8 mouse cellular contexts compared by ENCODE assay signal in the genomic region with DNA sequence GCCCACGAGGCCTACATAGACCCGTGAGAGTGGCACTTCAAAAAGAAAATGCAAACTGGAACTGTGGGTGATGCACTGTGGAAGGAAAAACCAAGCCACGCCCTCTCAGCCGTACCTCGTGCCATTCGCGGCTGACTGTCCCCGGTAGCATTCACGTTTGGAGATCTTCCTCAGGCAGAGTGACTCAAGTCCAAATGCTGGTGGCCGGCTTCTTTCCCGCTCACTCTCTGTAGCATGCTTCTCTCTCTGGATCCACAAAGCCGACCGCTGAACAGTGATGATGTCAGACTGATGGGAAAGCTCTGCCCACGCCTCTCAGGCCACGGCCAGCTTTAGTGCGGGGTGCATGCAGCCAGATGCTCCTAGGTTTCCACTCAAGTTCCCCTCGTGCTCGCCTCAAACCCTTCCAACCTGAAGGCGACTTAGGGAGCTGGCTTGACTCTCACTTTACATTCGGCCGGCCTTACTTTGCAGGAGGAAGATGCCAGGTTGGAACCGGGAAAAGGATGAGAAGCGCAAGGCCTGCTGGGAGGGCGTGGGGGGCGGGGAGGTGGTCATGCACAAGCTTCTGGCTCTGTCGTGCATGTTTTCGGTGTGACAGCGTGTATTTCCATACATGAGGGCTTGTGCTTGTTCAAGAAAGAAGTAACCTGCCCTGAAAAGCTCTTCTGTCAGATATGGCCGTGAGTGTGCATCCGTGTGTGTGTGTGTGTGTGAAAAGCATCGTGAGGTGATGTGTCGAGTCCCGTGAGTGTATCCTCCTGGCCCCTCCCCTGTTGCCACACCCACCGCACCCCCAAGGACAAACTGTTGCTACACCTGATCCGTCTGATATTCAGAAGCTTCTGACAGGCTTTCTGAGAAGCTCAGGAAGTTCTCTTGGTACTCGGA. TPM values are rescaled to one million over a fixed set of nuclear protein-coding genes. Genes with fewer than 3 reads are reported as not detected.
DNase-seq lines count a peak whose midpoint lies in the region; ATAC-seq and TF ChIP-seq lines count a peak whose summit lies in the region.

No protein-coding gene starts in this region.

- H3K4me3 ChIP-seq in left cerebral cortex, adult 2 months = peak overlapping the region; percentile 40
- peak overlapping the region; percentile 36 for H3K4me3 ChIP-seq in bone marrow macrophage, adult 2 months (ENCODE audit: insufficient read depth, low read length)
- H3K4me3 ChIP-seq in forebrain, embryonic 14.5 days (ENCODE audit: low read depth, low read length) = peak overlapping the region; percentile 20; the same call in 1 of the 2 replicates
- peak overlapping the region; percentile 41 for H3K4me3 ChIP-seq in kidney, embryonic 16.5 days (ENCODE audit: low read length)

- H3K9me3 ChIP-seq in forebrain, embryonic 14.5 days (replicated peaks; ENCODE audit: control insufficient read depth, low read length) = no peaks in the 10 kb centered on the region
- H3K9me3 ChIP-seq in kidney, embryonic 16.5 days (ENCODE audit: low read length) = no peaks in the 10 kb centered on the region

- H3K36me3 ChIP-seq in forebrain, embryonic 14.5 days (ENCODE audit: control insufficient read depth, insufficient read depth, low read length) = no peaks in the 10 kb centered on the region
- H3K36me3 ChIP-seq in kidney, embryonic 16.5 days (ENCODE audit: insufficient read depth, low read length) = peaks cover 8% of the 10 kb centered on the region; the same call in 1 of the 2 replicates

- no peaks in the 10 kb centered on the region for H3K27me3 ChIP-seq in forebrain, embryonic 14.5 days (replicated peaks; ENCODE audit: control insufficient read depth, insufficient read depth, low read length)
- no peaks in the 10 kb centered on the region; the same call in 1 of the 2 replicates for H3K27me3 ChIP-seq in kidney, embryonic 16.5 days (ENCODE audit: insufficient read depth, low read length)

- peak in 1 of 2 experiments; percentile 36 for DNase-seq in left cerebral cortex, adult 2 months (ENCODE audit: extremely low spot score in 1 of 2, low spot score in 2 of 2)
- no peak for DNase-seq in left cerebral cortex, adult 8-10 months (ENCODE audit: low spot score in 2 of 2)
- peak; percentile 25 for DNase-seq in forebrain, embryonic 14.5 days (ENCODE audit: low spot score)
- DNase-seq in mesoderm, embryonic 11.5 days (ENCODE audit: low read depth, low spot score) = peak; percentile 43
- peak; percentile 24 for DNase-seq in testis, postnatal 14 days (ENCODE audit: low spot score)
- no peak for DNase-seq in gastrocnemius, adult 18-20 months (ENCODE audit: low spot score)

- H3K4me1 ChIP-seq in bone marrow macrophage, adult 2 months (ENCODE audit: control insufficient read depth, insufficient read depth, low read length) = peaks cover 9% of the 10 kb centered on the region
- H3K4me1 ChIP-seq in forebrain, embryonic 14.5 days (ENCODE audit: control insufficient read depth, insufficient read depth, low read length) = peaks cover 9% of the 10 kb centered on the region; the same call in 1 of the 2 replicates
- H3K4me1 ChIP-seq in kidney, embryonic 16.5 days (ENCODE audit: insufficient read depth, low read length) = peaks cover 25% of the 10 kb centered on the region

- peak overlapping the region; percentile 48 for H3K4me2 ChIP-seq in forebrain, embryonic 14.5 days (ENCODE audit: low read length)
- H3K4me2 ChIP-seq in kidney, embryonic 16.5 days (replicated peaks; ENCODE audit: low read depth, low read length) = peak overlapping the region; percentile 64

- no peak for TF ChIP-seq POLR2A in bone marrow macrophage, adult 2 months (IDR thresholded peaks at IDR 0.05; ENCODE audit: borderline replicate concordance, low read depth, low read length)

- peak overlapping the region; percentile 55 for H3K9ac ChIP-seq in forebrain, embryonic 14.5 days (ENCODE audit: low read length)
- H3K9ac ChIP-seq in kidney, embryonic 16.5 days (replicated peaks; ENCODE audit: low read length) = peak overlapping the region; percentile 50

- intact Hi-C loops in left cerebral cortex, adult 2 months (cut with DNase I) = loop anchor here (2.0 kb wide), 1 partner anchor 80 kb away; the partner anchor contains the start of gene Tmem150c

- no peak overlapping the region; the same call in 1 of the 2 replicates for H3K27ac ChIP-seq in left cerebral cortex, adult 2 months
- no peak overlapping the region for H3K27ac ChIP-seq in bone marrow macrophage, adult 2 months (ENCODE audit: insufficient read depth, low read depth, low read length)
- no peak overlapping the region for H3K27ac ChIP-seq in forebrain, embryonic 14.5 days (ENCODE audit: low read depth, low read length)
- no peak overlapping the region for H3K27ac ChIP-seq in kidney, embryonic 16.5 days (ENCODE audit: low read length)

- 28% methylated on average over 36 of the region's 36 CpGs for WGBS in forebrain, embryonic 14.5 days
- 26% methylated on average over 36 of the region's 36 CpGs for WGBS in kidney, embryonic 16.5 days

- peak; percentile 51 for ATAC-seq in forebrain, embryonic 14.5 days
- peak; percentile 25; the same call in 1 of the 2 replicates for ATAC-seq in kidney, embryonic 16.5 days (ENCODE audit: low FRiP score, low TSS enrichment)

- TF ChIP-seq CTCF in left cerebral cortex, adult 2 months (IDR thresholded peaks at IDR 0.05) = no peak
- no peak for TF ChIP-seq CTCF in bone marrow macrophage, adult 2 months (IDR thresholded peaks at IDR 0.05; ENCODE audit: low read depth, low read length)

RNA-seq across cellular contexts. Expression of gene Enoph1, which starts 39.5 kb away (rescaled TPM):
- total RNA-seq in left cerebral cortex, adult 2 months (2021) = 10 to 100 TPM; 50.3 to 55.7 TPM
- total RNA-seq in left cerebral cortex, adult 8-10 months (2022) = 10 to 100 TPM; 47.3 to 54.4 (median 52.2) TPM
- polyA plus RNA-seq in bone marrow macrophage, adult 2 months (2012; ENCODE audit: insufficient read depth, insufficient read length, missing spikeins) = 14.4 and 16.2 TPM in 2 replicates
- 53.2 and 60.2 TPM in 2 replicates for polyA plus RNA-seq in forebrain, embryonic 14.5 days (2014; fragmentation: Nextera tagmentation; extraction: Ambion mirVana)
- 47.7 and 52.1 TPM in 2 replicates for polyA plus RNA-seq in kidney, embryonic 16.5 days (2015; fragmentation: Nextera tagmentation; extraction: Ambion mirVana)
- total RNA-seq in gastrocnemius, adult 18-20 months (2021) = 1 to 10 TPM; 6.4 to 8.0 TPM

RNA-seq across cellular contexts. Expression of gene Hnrnpdl, which starts 39.8 kb away (rescaled TPM):
- total RNA-seq in left cerebral cortex, adult 2 months (2021) = 100 to 1,000 TPM; 177 to 178 TPM
- total RNA-seq in left cerebral cortex, adult 8-10 months (2022) = 100 to 1,000 TPM; 163 to 200 (median 198) TPM
- polyA plus RNA-seq in bone marrow macrophage, adult 2 months (2012; ENCODE audit: insufficient read depth, insufficient read length, missing spikeins) = 130 and 144 TPM in 2 replicates
- polyA plus RNA-seq in forebrain, embryonic 14.5 days (2014; fragmentation: Nextera tagmentation; extraction: Ambion mirVana) = 244 and 250 TPM in 2 replicates
- 153 and 162 TPM in 2 replicates for polyA plus RNA-seq in kidney, embryonic 16.5 days (2015; fragmentation: Nextera tagmentation; extraction: Ambion mirVana)
- total RNA-seq in gastrocnemius, adult 18-20 months (2021) = 10 to 100 TPM; 67.4 to 67.7 TPM

Comparison
In these comparisons a context has a peak if more than half of its experiments do, and no peak if none do; other contexts are left out.
1. DNase-seq: peak in forebrain, embryonic 14.5 days (single experiment), mesoderm, embryonic 11.5 days (single experiment) and testis, postnatal 14 days (single experiment); none in left cerebral cortex, adult 8-10 months (0 of 2) and gastrocnemius, adult 18-20 months (single experiment).
2. RNA of gene Enoph1, which starts 39.5 kb away (total RNA-seq): 50.3 to 55.7 TPM in left cerebral cortex, adult 2 months and 47.3 to 54.4 TPM in left cerebral cortex, adult 8-10 months; 6.4 to 8.0 TPM in gastrocnemius, adult 18-20 months; every median in the first group is over 4 times any median in the second.
3. Peak in every context shown above with its lines, with median percentiles within 50 percentile points of each other: H3K4me3 ChIP-seq.